In genomic region chr7:30954036-30954435, GRCm38 (mm10) we compare ENCODE assay signal across 16 mouse cellular contexts. TPM values are rescaled to one million over a fixed set of nuclear protein-coding genes. Genes with fewer than 3 reads are reported as not detected.
DNase-seq lines count a peak whose midpoint lies in the region; ATAC-seq and TF ChIP-seq lines count a peak whose summit lies in the region.
"Had no signal": no experiment of that assay in that cellular context is flagged by ENCODE, and none has a peak within 500 bp of the region (broad histone marks: within the 10 kb centered on the region; RNA-seq: fewer than 3 reads in every experiment).

No protein-coding gene starts in this region.

- H3K9me3 ChIP-seq in hindbrain, postnatal 0 days (ENCODE audit: low read length), result no peaks in the 10 kb centered on the region
- H3K9me3 ChIP-seq in hindbrain, embryonic 12.5 days (replicated peaks), result no peaks in the 10 kb centered on the region
- no peaks in the 10 kb centered on the region for H3K9me3 ChIP-seq in midbrain, embryonic 11.5 days (ENCODE audit: control insufficient read depth, low read length)
- no peaks in the 10 kb centered on the region for H3K9me3 ChIP-seq in midbrain, embryonic 13.5 days
- H3K9me3 ChIP-seq in stomach, postnatal 0 days (ENCODE audit: control insufficient read depth, low read length), result no peaks in the 10 kb centered on the region
- H3K9me3 ChIP-seq in hindbrain, embryonic 13.5 days, result no peaks in the 10 kb centered on the region
- H3K9me3 ChIP-seq: heart, embryonic 10.5 days; stomach, embryonic 15.5 days had no signal

- no peak for ATAC-seq in hindbrain, postnatal 0 days
- no peak for ATAC-seq in hindbrain, embryonic 12.5 days (ENCODE audit: low FRiP score)
- ATAC-seq in midbrain, embryonic 11.5 days (ENCODE audit: low FRiP score), result no peak
- no peak for ATAC-seq in midbrain, embryonic 13.5 days
- ATAC-seq in stomach, postnatal 0 days (ENCODE audit: low FRiP score, low TSS enrichment), result peak; percentile 69
- ATAC-seq in hindbrain, embryonic 13.5 days (ENCODE audit: low FRiP score), result no peak
- ATAC-seq: CD4-positive, CD25-positive, alpha-beta regulatory T cell, adult 4 months had no signal

- peaks cover 31% of the 10 kb centered on the region for H3K36me3 ChIP-seq in hindbrain, postnatal 0 days (ENCODE audit: insufficient read depth, low read length)
- H3K36me3 ChIP-seq in hindbrain, embryonic 12.5 days, result peaks cover 64% of the 10 kb centered on the region
- H3K36me3 ChIP-seq in midbrain, embryonic 11.5 days (ENCODE audit: control insufficient read depth, insufficient read depth, low read length), result peaks cover 12% of the 10 kb centered on the region
- H3K36me3 ChIP-seq in midbrain, embryonic 13.5 days, result peaks cover 55% of the 10 kb centered on the region
- peaks cover 23% of the 10 kb centered on the region for H3K36me3 ChIP-seq in stomach, postnatal 0 days (ENCODE audit: control insufficient read depth, insufficient read depth, low read length)
- H3K36me3 ChIP-seq in hindbrain, embryonic 13.5 days, result peaks cover 58% of the 10 kb centered on the region

- whole genome bisulfite sequencing in hindbrain, postnatal 0 days, result 74% methylated on average over 3 of the region's 3 CpGs
- WGBS in hindbrain, embryonic 12.5 days, result 83% methylated on average over 3 of the region's 3 CpGs
- WGBS in midbrain, embryonic 11.5 days, result 86% methylated on average over 3 of the region's 3 CpGs
- 89% methylated on average over 3 of the region's 3 CpGs for WGBS in midbrain, embryonic 13.5 days
- 62% methylated on average over 3 of the region's 3 CpGs for WGBS in stomach, postnatal 0 days
- 88% methylated on average over 3 of the region's 3 CpGs for WGBS in hindbrain, embryonic 13.5 days

- H3K9ac ChIP-seq in hindbrain, postnatal 0 days (replicated peaks; ENCODE audit: low read length), result no peak overlapping the region
- no peak overlapping the region for H3K9ac ChIP-seq in hindbrain, embryonic 12.5 days
- H3K9ac ChIP-seq in midbrain, embryonic 11.5 days (ENCODE audit: low read length), result no peak overlapping the region
- no peak overlapping the region for H3K9ac ChIP-seq in midbrain, embryonic 13.5 days (replicated peaks)
- no peak overlapping the region for H3K9ac ChIP-seq in stomach, postnatal 0 days (ENCODE audit: low read length)
- H3K9ac ChIP-seq in hindbrain, embryonic 13.5 days, result no peak overlapping the region
- H3K9ac ChIP-seq: stomach, embryonic 15.5 days had no signal

- no peak overlapping the region for H3K4me3 ChIP-seq in hindbrain, postnatal 0 days (ENCODE audit: low read length)
- H3K4me3 ChIP-seq in hindbrain, embryonic 12.5 days, result no peak overlapping the region
- H3K4me3 ChIP-seq in midbrain, embryonic 11.5 days (ENCODE audit: low read depth, low read length), result no peak overlapping the region
- H3K4me3 ChIP-seq in midbrain, embryonic 13.5 days (replicated peaks), result no peak overlapping the region
- no peak overlapping the region for H3K4me3 ChIP-seq in stomach, postnatal 0 days (ENCODE audit: low read depth, low read length)
- H3K4me3 ChIP-seq in hindbrain, embryonic 13.5 days, result no peak overlapping the region
- H3K4me3 ChIP-seq: heart, embryonic 10.5 days; stomach, embryonic 15.5 days had no signal

- no peak for DNase-seq in hindbrain, postnatal 0 days (ENCODE audit: low spot score)
- DNase-seq in midbrain, embryonic 11.5 days (ENCODE audit: low spot score, missing footprints), result peak; percentile 76
- peak; percentile 82 for DNase-seq in adrenal gland, postnatal 25 days
- DNase-seq in stomach, postnatal 0 days (ENCODE audit: low spot score), result peak; percentile 83
- DNase-seq: cerebellum, adult 8-10 months; kidney, postnatal 14 days; thymus, postnatal 25 days had no signal

- H3K4me1 ChIP-seq in hindbrain, postnatal 0 days (ENCODE audit: insufficient read depth, low read length), result peaks cover 15% of the 10 kb centered on the region
- H3K4me1 ChIP-seq in hindbrain, embryonic 12.5 days, result peaks cover 27% of the 10 kb centered on the region
- H3K4me1 ChIP-seq in midbrain, embryonic 11.5 days (ENCODE audit: control insufficient read depth, insufficient read depth, low read length), result peaks cover 18% of the 10 kb centered on the region
- peaks cover 25% of the 10 kb centered on the region for H3K4me1 ChIP-seq in midbrain, embryonic 13.5 days (replicated peaks)
- peaks cover 10% of the 10 kb centered on the region; the same call in 1 of the 2 replicates for H3K4me1 ChIP-seq in stomach, postnatal 0 days (replicated peaks; ENCODE audit: control insufficient read depth, insufficient read depth)
- H3K4me1 ChIP-seq in hindbrain, embryonic 13.5 days (replicated peaks), result peaks cover 37% of the 10 kb centered on the region

- no peaks in the 10 kb centered on the region for H3K27me3 ChIP-seq in hindbrain, postnatal 0 days (ENCODE audit: insufficient read depth, low read length)
- no peaks in the 10 kb centered on the region for H3K27me3 ChIP-seq in hindbrain, embryonic 12.5 days
- no peaks in the 10 kb centered on the region for H3K27me3 ChIP-seq in midbrain, embryonic 11.5 days (ENCODE audit: control insufficient read depth, insufficient read depth, low read length)
- no peaks in the 10 kb centered on the region for H3K27me3 ChIP-seq in midbrain, embryonic 13.5 days
- no peaks in the 10 kb centered on the region for H3K27me3 ChIP-seq in stomach, postnatal 0 days (ENCODE audit: control insufficient read depth, insufficient read depth, low read length)
- no peaks in the 10 kb centered on the region for H3K27me3 ChIP-seq in hindbrain, embryonic 13.5 days
- H3K27me3 ChIP-seq: stomach, embryonic 15.5 days had no signal

- H3K27ac ChIP-seq in hindbrain, postnatal 0 days, result no peak overlapping the region
- H3K27ac ChIP-seq in hindbrain, embryonic 12.5 days, result no peak overlapping the region
- H3K27ac ChIP-seq in midbrain, embryonic 11.5 days (ENCODE audit: low read depth, low read length), result no peak overlapping the region
- H3K27ac ChIP-seq in midbrain, embryonic 13.5 days, result no peak overlapping the region
- no peak overlapping the region for H3K27ac ChIP-seq in stomach, postnatal 0 days (replicated peaks)
- no peak overlapping the region for H3K27ac ChIP-seq in hindbrain, embryonic 13.5 days
- H3K27ac ChIP-seq: heart, embryonic 10.5 days; stomach, embryonic 15.5 days had no signal

- TF ChIP-seq EP300 in stomach, postnatal 0 days (optimal IDR thresholded peaks at IDR 0.05), result no peak

- no peak overlapping the region for H3K4me2 ChIP-seq in hindbrain, postnatal 0 days (ENCODE audit: low read depth, low read length)
- no peak overlapping the region for H3K4me2 ChIP-seq in hindbrain, embryonic 12.5 days (replicated peaks)
- H3K4me2 ChIP-seq in midbrain, embryonic 11.5 days, result no peak overlapping the region
- no peak overlapping the region for H3K4me2 ChIP-seq in midbrain, embryonic 13.5 days (replicated peaks)
- H3K4me2 ChIP-seq in stomach, postnatal 0 days (replicated peaks; ENCODE audit: low read depth), result no peak overlapping the region
- no peak overlapping the region for H3K4me2 ChIP-seq in hindbrain, embryonic 13.5 days
- H3K4me2 ChIP-seq: stomach, embryonic 15.5 days had no signal

- TF ChIP-seq CTCF in hindbrain, postnatal 0 days (IDR thresholded peaks at IDR 0.05; ENCODE audit: low read depth), result peak; percentile 24
- peak; percentile 34 for TF ChIP-seq CTCF in stomach, postnatal 0 days (IDR thresholded peaks at IDR 0.05; ENCODE audit: low read depth)

RNA-seq across cellular contexts. Expression of gene Usf2, which starts 2.6 kb away (rescaled TPM):
- total RNA-seq in hindbrain, postnatal 0 days (2014; rRNA removed), result 103 and 114 TPM in 2 replicates
- 27.1 and 28.0 TPM in 2 replicates for polyA plus RNA-seq in hindbrain, postnatal 0 days (2015; fragmentation: Nextera tagmentation; extraction: Ambion mirVana)
- 29.7 and 32.7 TPM in 2 replicates for polyA plus RNA-seq in hindbrain, embryonic 12.5 days (2016; fragmentation: Nextera tagmentation; extraction: Ambion mirVana)
- 20.6 and 21.7 TPM in 2 replicates for polyA plus RNA-seq in midbrain, embryonic 11.5 days (2014; fragmentation: Nextera tagmentation; extraction: Ambion mirVana)
- 24.2 and 27.6 TPM in 2 replicates for polyA plus RNA-seq in midbrain, embryonic 13.5 days (2015; fragmentation: Nextera tagmentation; extraction: Ambion mirVana)
- 150 and 153 TPM in 2 replicates for total RNA-seq in adrenal gland, postnatal 25 days (2021)
- 12.0 and 14.2 TPM in 2 replicates for polyA plus RNA-seq in stomach, postnatal 0 days (2015; fragmentation: Nextera tagmentation; extraction: Ambion mirVana)
- 25.9 and 26.0 TPM in 2 replicates for polyA plus RNA-seq in hindbrain, embryonic 13.5 days (2015; fragmentation: Nextera tagmentation; extraction: Ambion mirVana)

RNA-seq across cellular contexts. Expression of gene Hamp, which starts 10.2 kb away (rescaled TPM):
- total RNA-seq in hindbrain, postnatal 0 days (2014; rRNA removed), result not detected in 2 replicates
- not detected in 2 replicates for polyA plus RNA-seq in hindbrain, postnatal 0 days (2015; fragmentation: Nextera tagmentation; extraction: Ambion mirVana)
- polyA plus RNA-seq in hindbrain, embryonic 12.5 days (2016; fragmentation: Nextera tagmentation; extraction: Ambion mirVana), result not detected in 2 replicates
- 0.40 TPM in 1 of 2 replicates, not detected in the other for polyA plus RNA-seq in midbrain, embryonic 11.5 days (2014; fragmentation: Nextera tagmentation; extraction: Ambion mirVana)
- not detected in 2 replicates for polyA plus RNA-seq in midbrain, embryonic 13.5 days (2015; fragmentation: Nextera tagmentation; extraction: Ambion mirVana)
- 11.2 and 12.4 TPM in 2 replicates for total RNA-seq in adrenal gland, postnatal 25 days (2021)
- polyA plus RNA-seq in stomach, postnatal 0 days (2015; fragmentation: Nextera tagmentation; extraction: Ambion mirVana), result 0.45 and 1.6 TPM in 2 replicates
- not detected in 2 replicates for polyA plus RNA-seq in hindbrain, embryonic 13.5 days (2015; fragmentation: Nextera tagmentation; extraction: Ambion mirVana)
- total RNA-seq: left cerebral cortex, postnatal 14 days had no signal
- polyA plus RNA-seq: CD4-positive, CD25-positive, alpha-beta regulatory T cell, adult 4 months; heart, embryonic 10.5 days; intestine, embryonic 14.5 days; lung, embryonic 16.5 days had no signal

RNA-seq across cellular contexts. Expression of gene Lsr, which starts 19.2 kb away (rescaled TPM):
- 22.8 and 28.8 TPM in 2 replicates for total RNA-seq in hindbrain, postnatal 0 days (2014; rRNA removed)
- polyA plus RNA-seq in hindbrain, postnatal 0 days (2015; fragmentation: Nextera tagmentation; extraction: Ambion mirVana), result 25.3 and 25.5 TPM in 2 replicates
- polyA plus RNA-seq in hindbrain, embryonic 12.5 days (2016; fragmentation: Nextera tagmentation; extraction: Ambion mirVana), result 16.6 and 20.2 TPM in 2 replicates
- 10.2 and 13.1 TPM in 2 replicates for polyA plus RNA-seq in midbrain, embryonic 11.5 days (2014; fragmentation: Nextera tagmentation; extraction: Ambion mirVana)
- polyA plus RNA-seq in midbrain, embryonic 13.5 days (2015; fragmentation: Nextera tagmentation; extraction: Ambion mirVana), result 13.5 and 16.1 TPM in 2 replicates
- total RNA-seq in adrenal gland, postnatal 25 days (2021), result 4.7 and 5.1 TPM in 2 replicates
- 101 and 111 TPM in 2 replicates for polyA plus RNA-seq in stomach, postnatal 0 days (2015; fragmentation: Nextera tagmentation; extraction: Ambion mirVana)
- polyA plus RNA-seq in hindbrain, embryonic 13.5 days (2015; fragmentation: Nextera tagmentation; extraction: Ambion mirVana), result 17.2 and 18.8 TPM in 2 replicates

RNA-seq across cellular contexts. Expression of gene Fam187b, which starts 19.6 kb away (rescaled TPM):
- 0.16 and 2.0 TPM in 2 replicates for total RNA-seq in hindbrain, postnatal 0 days (2014; rRNA removed)
- polyA plus RNA-seq in hindbrain, postnatal 0 days (2015; fragmentation: Nextera tagmentation; extraction: Ambion mirVana), result 0.77 and 0.89 TPM in 2 replicates
- polyA plus RNA-seq in hindbrain, embryonic 12.5 days (2016; fragmentation: Nextera tagmentation; extraction: Ambion mirVana), result 0.89 and 1.4 TPM in 2 replicates
- 0.25 and 0.62 TPM in 2 replicates for polyA plus RNA-seq in midbrain, embryonic 11.5 days (2014; fragmentation: Nextera tagmentation; extraction: Ambion mirVana)
- polyA plus RNA-seq in midbrain, embryonic 13.5 days (2015; fragmentation: Nextera tagmentation; extraction: Ambion mirVana), result 0.17 and 0.38 TPM in 2 replicates
- total RNA-seq in adrenal gland, postnatal 25 days (2021), result 1.00 TPM in 1 of 2 replicates, not detected in the other
- 5.3 and 5.7 TPM in 2 replicates for polyA plus RNA-seq in stomach, postnatal 0 days (2015; fragmentation: Nextera tagmentation; extraction: Ambion mirVana)
- polyA plus RNA-seq in hindbrain, embryonic 13.5 days (2015; fragmentation: Nextera tagmentation; extraction: Ambion mirVana), result 0.96 and 0.97 TPM in 2 replicates

RNA-seq across cellular contexts. Expression of gene Hamp2, which starts 29.6 kb away (rescaled TPM):
- total RNA-seq in hindbrain, postnatal 0 days (2014; rRNA removed), result not detected in 2 replicates
- polyA plus RNA-seq in hindbrain, postnatal 0 days (2015; fragmentation: Nextera tagmentation; extraction: Ambion mirVana), result not detected in 2 replicates
- not detected in 2 replicates for polyA plus RNA-seq in hindbrain, embryonic 12.5 days (2016; fragmentation: Nextera tagmentation; extraction: Ambion mirVana)
- polyA plus RNA-seq in midbrain, embryonic 11.5 days (2014; fragmentation: Nextera tagmentation; extraction: Ambion mirVana), result not detected in 2 replicates
- polyA plus RNA-seq in midbrain, embryonic 13.5 days (2015; fragmentation: Nextera tagmentation; extraction: Ambion mirVana), result not detected in 2 replicates
- total RNA-seq in adrenal gland, postnatal 25 days (2021), result 2.4 and 9.8 TPM in 2 replicates
- 0.52 and 0.54 TPM in 2 replicates for polyA plus RNA-seq in stomach, postnatal 0 days (2015; fragmentation: Nextera tagmentation; extraction: Ambion mirVana)
- polyA plus RNA-seq in hindbrain, embryonic 13.5 days (2015; fragmentation: Nextera tagmentation; extraction: Ambion mirVana), result not detected in 2 replicates
- total RNA-seq: left cerebral cortex, postnatal 14 days had no signal
- polyA plus RNA-seq: CD4-positive, CD25-positive, alpha-beta regulatory T cell, adult 4 months; heart, embryonic 10.5 days; intestine, embryonic 14.5 days; lung, embryonic 16.5 days; stomach, embryonic 15.5 days had no signal
